Mouse (Mus musculus) midbrain, embryonic 14.5 days (tissue): ENCODE results near the gene Zic2. TPM values are rescaled to one million over a fixed set of nuclear protein-coding genes. Genes with fewer than 3 reads are reported as not detected.
"Not testable (repeated sequence)": the region's sequence is repeated elsewhere in the genome, so short reads cannot be mapped to it uniquely, and the experiment has no call there.

Experiments used
- ATAC-seq: fragments of 200-750 bp; cut with Nextera tagmentation; 2 replicates; pipeline ENCODE4 v1.8.0; 2017; ENCODE audit warnings: moderate number of reproducible peaks, moderate library complexity; ENCODE audit not compliant: low FRiP score, low TSS enrichment
- DNase-seq: peaks from one replicate; pipeline ENCODE4 v3.0.0-alpha.2; 2015
- H3K27ac ChIP-seq: fragments of 300-500 bp; sonication (generic); replicated peaks from 2 replicates; pipeline ENCODE4 v1.5.1; 2014; ENCODE audit warnings: mild to moderate bottlenecking, low read depth, low read length, moderate library complexity
- H3K27me3 ChIP-seq: fragments of 300-500 bp; sonication (generic); 2 replicates; pipeline ENCODE4 v1.6.1; 2014; ENCODE audit warnings: low read length, control low read depth, mixed read lengths; ENCODE audit not compliant: control insufficient read depth, insufficient read depth
- H3K36me3 ChIP-seq: fragments of 300-500 bp; sonication (generic); 2 replicates; pipeline ENCODE4 v1.6.1; 2014; ENCODE audit warnings: low read length, control low read depth; ENCODE audit not compliant: control insufficient read depth, insufficient read depth
- H3K4me1 ChIP-seq: fragments of 300-500 bp; sonication (generic); 2 replicates; pipeline ENCODE4 v1.6.1; 2014; ENCODE audit warnings: mild to moderate bottlenecking, antibody characterized with exemption, low read length, control low read depth; ENCODE audit not compliant: control insufficient read depth, insufficient read depth
- H3K4me2 ChIP-seq: fragments of 300-500 bp; sonication (generic); 2 replicates; pipeline ENCODE4 v1.6.1; 2014; ENCODE audit warnings: mild to moderate bottlenecking, low read length, moderate library complexity
- H3K4me3 ChIP-seq: fragments of 300-500 bp; sonication (generic); replicated peaks from 2 replicates; pipeline ENCODE4 v1.5.1; 2014; ENCODE audit warnings: low read depth, low read length
- H3K9ac ChIP-seq: fragments of 300-500 bp; sonication (generic); replicated peaks from 2 replicates; pipeline ENCODE4 v1.6.1; 2014; ENCODE audit warnings: mild to moderate bottlenecking, low read length, moderate library complexity
- H3K9me3 ChIP-seq: fragments of 300-500 bp; sonication (generic); 2 replicates; pipeline ENCODE4 v1.6.1; 2016; ENCODE audit warnings: low read length, control low read depth, mixed read lengths; ENCODE audit not compliant: control insufficient read depth
- WGBS: fragments of 180-500 bp; shearing (Covaris S2); extraction: QIAGEN DNeasy Blood & Tissue Kit; methylation state at CpG from one replicate; pipeline ENCODE4 v1.1.7; 2014; 5-methylcytosine and 5-hydroxymethylcytosine counted together
- polyA plus RNA-seq: library from polyadenylated mRNA; unstranded; fragments of >200 nt; fragmentation: Nextera tagmentation; extraction: Ambion mirVana; gene quantifications from 2 replicates; pipeline ENCODE4 v1.2.1, GENCODE M21; 2014

Zic2 gene
- polyA plus RNA-seq, 1 experiment from 2014 or later = 10.3 TPM

DNA sequence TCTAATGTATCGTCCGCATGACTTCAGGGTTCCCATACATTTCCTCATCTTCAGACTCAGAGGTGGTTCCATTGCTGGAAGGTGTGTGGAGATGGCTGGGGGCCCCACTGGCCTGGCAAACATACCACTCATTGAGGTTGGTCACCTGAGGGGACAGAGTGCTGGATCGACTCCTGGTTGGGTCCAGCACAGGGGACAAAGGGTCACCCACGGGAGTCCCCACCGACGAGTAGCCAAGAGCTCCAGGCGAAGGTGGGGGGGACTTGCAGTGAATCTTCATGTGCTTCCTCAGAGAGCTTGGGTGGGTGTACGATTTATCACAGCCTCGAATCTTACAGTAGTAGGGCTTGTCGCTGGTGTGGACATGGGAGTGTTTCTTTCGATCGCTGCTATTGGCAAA lies 15.9 kb upstream of the Zic2 start:
- ATAC-seq = not testable (repeated sequence)
- peak overlapping the region; percentile 46; the same call in 1 of the 2 replicates for H3K4me2 ChIP-seq

DNA sequence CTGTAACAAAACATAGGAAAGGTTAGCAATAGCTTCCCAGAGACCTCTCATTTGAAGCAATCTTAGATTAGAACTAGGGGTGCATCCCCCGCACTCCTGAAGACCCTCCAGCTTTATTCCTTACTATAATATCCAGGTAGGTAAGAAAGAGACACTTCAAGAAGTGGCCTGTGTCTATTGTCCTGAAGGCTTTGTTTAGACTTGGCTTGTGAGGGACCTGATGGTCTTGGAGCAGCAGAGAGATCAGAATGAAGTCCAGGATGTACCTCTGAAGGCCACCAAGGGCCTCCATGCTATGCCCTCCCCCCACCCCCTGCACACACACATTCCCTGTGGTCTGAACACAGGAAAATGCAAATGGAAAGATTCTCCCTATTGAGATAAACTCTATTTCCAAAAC lies 15.5 kb upstream of the Zic2 start:
- DNase-seq = peak; percentile 6
- peak overlapping the region; percentile 46 for H3K27ac ChIP-seq
- peaks cover 53% of the 10 kb centered on the region for H3K27me3 ChIP-seq
- peak overlapping the region; percentile 46 for H3K4me2 ChIP-seq
- H3K4me1 ChIP-seq = peaks cover 8% of the 10 kb centered on the region; the same call in 1 of the 2 replicates
- peak overlapping the region; percentile 25; the same call in 1 of the 2 replicates for H3K4me3 ChIP-seq
- no peaks in the 10 kb centered on the region for H3K36me3 ChIP-seq
- H3K9ac ChIP-seq = peak overlapping the region; percentile 39; the same call in 1 of the 2 replicates
- WGBS = 72% methylated on average over 1 of the region's 1 CpGs
- no peaks in the 10 kb centered on the region for H3K9me3 ChIP-seq
- ATAC-seq = no peak

More for the DNA sequence above, 15.9 kb upstream of the Zic2 start:
- H3K27ac ChIP-seq, H3K4me3 ChIP-seq, H3K9ac ChIP-seq, DNase-seq, H3K36me3 ChIP-seq, H3K9me3 ChIP-seq, H3K4me1 ChIP-seq: not testable (repeated sequence)
- peaks cover 56% of the 10 kb centered on the region for H3K27me3 ChIP-seq
- WGBS = 62% methylated on average over 9 of the region's 12 CpGs

DNA sequence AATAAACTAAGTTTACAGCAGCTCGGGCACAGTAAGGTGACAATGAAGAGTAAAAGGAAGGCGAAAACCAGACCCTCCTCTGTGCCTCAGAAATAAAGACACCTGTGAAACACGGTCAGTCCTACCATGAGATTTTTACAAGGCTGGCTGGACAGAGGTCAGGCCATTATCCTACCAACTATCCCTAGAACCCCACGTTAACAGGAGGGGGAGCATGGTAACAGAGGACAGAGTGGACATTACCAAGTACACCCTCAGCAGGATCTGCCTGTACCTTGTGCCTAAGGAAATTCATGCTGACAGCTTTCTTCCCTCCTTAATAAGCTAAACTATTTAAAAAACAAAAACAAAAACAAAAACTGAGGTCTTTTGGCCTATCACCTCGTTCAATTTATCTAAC lies 15.0 kb upstream of the Zic2 start:
- Histone ChIP-seq H3K27ac (peak overlapping the region; percentile 46), H3K9ac (peak overlapping the region; percentile 39; the same call in 1 of the 2 replicates), H3K4me1 (peaks cover 9% of the 10 kb centered on the region; the same call in 1 of the 2 replicates), H3K27me3 (peaks cover 53% of the 10 kb centered on the region), H3K4me3 (peak overlapping the region; percentile 25), H3K9me3 (no peaks in the 10 kb centered on the region), H3K4me2 (peak overlapping the region; percentile 46), H3K36me3 (no peaks in the 10 kb centered on the region)
- no peak for ATAC-seq
- 48% methylated on average over 5 of the region's 5 CpGs for WGBS
- DNase-seq = no peak

DNA sequence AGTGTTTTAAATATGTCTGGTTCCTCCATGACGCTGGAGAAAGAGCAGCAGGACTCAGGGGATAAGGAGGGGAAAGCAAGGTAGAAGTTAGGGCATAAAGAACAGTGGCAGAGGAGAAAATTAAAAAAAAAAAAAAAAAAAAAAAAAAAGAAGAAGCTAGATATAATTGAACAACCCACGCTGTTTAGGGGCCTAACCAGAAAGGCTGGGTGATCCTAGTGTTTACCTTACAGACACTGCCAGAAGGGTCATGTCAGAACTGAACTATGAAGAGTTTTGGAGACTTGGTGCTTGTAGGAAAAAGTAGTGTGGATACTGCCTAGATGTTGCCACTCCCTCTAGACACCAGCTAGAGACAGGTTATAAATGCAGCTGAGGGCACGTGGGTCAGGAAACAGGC lies 13.7 kb upstream of the Zic2 start:
- Histone ChIP-seq H3K27ac (peak overlapping the region; percentile 89; the same call in 1 of the 2 replicates), H3K9me3 (no peaks in the 10 kb centered on the region), H3K4me1 (peaks cover 9% of the 10 kb centered on the region; the same call in 1 of the 2 replicates), H3K36me3 (no peaks in the 10 kb centered on the region), H3K9ac (peak overlapping the region; percentile 77), H3K4me3 (peak overlapping the region; percentile 50), H3K4me2 (peak overlapping the region; percentile 67), H3K27me3 (peaks cover 53% of the 10 kb centered on the region)
- ATAC-seq (no peak), DNase-seq (no peak)
- 21% methylated on average over 3 of the region's 3 CpGs for WGBS

DNA sequence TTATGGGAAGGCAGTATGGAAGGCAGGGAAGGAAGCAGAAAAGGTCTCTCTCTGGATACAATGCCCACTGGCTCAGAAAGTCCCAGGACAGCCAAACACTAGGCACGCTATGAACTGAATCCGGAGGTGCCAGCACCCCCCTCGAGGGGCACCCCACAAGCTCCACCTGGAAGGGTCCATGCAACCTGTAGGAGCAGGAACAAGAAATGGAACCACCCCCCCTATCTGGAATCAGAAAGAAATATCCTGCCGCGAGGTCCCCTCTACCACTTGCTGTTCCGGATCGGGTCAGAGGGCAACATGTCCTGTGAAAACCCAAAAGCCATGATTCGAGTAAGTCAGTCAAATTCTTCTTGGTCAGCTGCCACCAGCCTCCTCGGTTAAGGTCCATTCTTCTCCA lies 13.3 kb upstream of the Zic2 start:
- H3K27me3 ChIP-seq = peaks cover 57% of the 10 kb centered on the region
- no peak for ATAC-seq
- WGBS = 8% methylated on average over 9 of the region's 9 CpGs
- H3K9me3 ChIP-seq = no peaks in the 10 kb centered on the region
- peak overlapping the region; percentile 50 for H3K4me3 ChIP-seq
- peak overlapping the region; percentile 89 for H3K27ac ChIP-seq
- peak overlapping the region; percentile 67 for H3K4me2 ChIP-seq
- H3K36me3 ChIP-seq = no peaks in the 10 kb centered on the region
- H3K4me1 ChIP-seq = peaks cover 9% of the 10 kb centered on the region; the same call in 1 of the 2 replicates
- peak; percentile 19 for DNase-seq
- H3K9ac ChIP-seq = peak overlapping the region; percentile 77

DNA sequence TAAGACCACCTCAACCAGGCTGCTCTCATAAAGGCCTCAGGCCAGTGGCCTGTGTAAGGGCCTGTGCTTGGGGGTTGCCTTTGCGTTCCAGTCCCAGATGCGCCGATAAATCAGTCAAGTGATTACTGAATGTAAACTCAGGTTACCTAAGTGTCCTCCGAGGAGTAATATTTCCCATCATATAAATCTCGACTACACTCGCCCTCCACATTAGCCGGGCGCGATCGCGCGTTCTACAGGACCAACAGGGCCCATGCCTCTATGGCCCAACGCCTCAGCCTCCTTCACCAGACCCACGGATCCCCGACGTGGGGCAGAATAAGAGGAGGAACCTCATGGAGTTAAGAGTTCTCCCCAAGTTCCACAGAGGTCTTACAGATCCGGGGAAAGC lies 12.6 kb upstream of the Zic2 start:
- no peak for ATAC-seq
- no peaks in the 10 kb centered on the region for H3K9me3 ChIP-seq
- H3K4me3 ChIP-seq = peak overlapping the region; percentile 50
- H3K4me1 ChIP-seq = peaks cover 9% of the 10 kb centered on the region; the same call in 1 of the 2 replicates
- peak overlapping the region; percentile 67 for H3K4me2 ChIP-seq
- 4% methylated on average over 17 of the region's 17 CpGs for WGBS
- peak overlapping the region; percentile 89 for H3K27ac ChIP-seq
- peak; percentile 29 for DNase-seq
- no peaks in the 10 kb centered on the region for H3K36me3 ChIP-seq
- H3K9ac ChIP-seq = peak overlapping the region; percentile 77
- H3K27me3 ChIP-seq = peaks cover 63% of the 10 kb centered on the region

DNA sequence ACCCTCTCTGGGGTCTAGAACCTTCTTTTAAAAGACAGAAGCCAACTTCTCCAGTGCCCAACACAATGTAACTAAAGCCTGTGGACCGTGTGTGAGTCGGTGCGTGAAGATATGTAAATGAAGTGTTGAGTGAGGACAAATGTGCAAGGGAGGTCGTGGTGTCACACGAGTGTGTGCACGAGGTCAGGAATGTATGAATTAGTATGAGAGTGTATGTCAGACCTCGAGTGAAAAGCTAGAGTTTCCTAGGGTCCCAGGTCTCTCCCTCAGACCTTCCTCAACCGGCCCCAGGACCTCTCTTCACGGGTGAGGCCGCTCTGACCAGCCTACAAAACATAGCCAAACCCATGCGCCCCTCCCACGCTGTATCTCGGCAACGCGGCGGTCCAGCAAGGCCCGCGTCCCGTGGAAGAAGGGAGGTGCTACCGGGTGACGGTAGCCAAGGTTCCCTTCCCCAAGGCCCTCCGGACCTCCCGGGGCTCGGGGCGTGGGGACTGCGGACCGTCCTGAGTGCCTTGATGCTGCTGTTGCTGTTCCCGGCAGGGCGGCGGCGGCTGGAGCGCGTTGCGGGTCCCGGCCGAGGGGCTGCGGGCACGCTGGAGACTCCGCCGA lies 12.0 kb upstream of the Zic2 start:
- peak overlapping the region; percentile 77 for H3K9ac ChIP-seq
- H3K4me1 ChIP-seq = peaks cover 9% of the 10 kb centered on the region; the same call in 1 of the 2 replicates
- under 1% methylated on average over 40 of the region's 40 CpGs for WGBS
- no peaks in the 10 kb centered on the region for H3K9me3 ChIP-seq
- peak overlapping the region; percentile 67 for H3K4me2 ChIP-seq
- peak overlapping the region; percentile 50 for H3K4me3 ChIP-seq
- DNase-seq (peak; percentile 44), ATAC-seq (no peak)
- H3K27ac ChIP-seq = peak overlapping the region; percentile 89
- no peaks in the 10 kb centered on the region for H3K36me3 ChIP-seq
- peaks cover 67% of the 10 kb centered on the region for H3K27me3 ChIP-seq

DNA sequence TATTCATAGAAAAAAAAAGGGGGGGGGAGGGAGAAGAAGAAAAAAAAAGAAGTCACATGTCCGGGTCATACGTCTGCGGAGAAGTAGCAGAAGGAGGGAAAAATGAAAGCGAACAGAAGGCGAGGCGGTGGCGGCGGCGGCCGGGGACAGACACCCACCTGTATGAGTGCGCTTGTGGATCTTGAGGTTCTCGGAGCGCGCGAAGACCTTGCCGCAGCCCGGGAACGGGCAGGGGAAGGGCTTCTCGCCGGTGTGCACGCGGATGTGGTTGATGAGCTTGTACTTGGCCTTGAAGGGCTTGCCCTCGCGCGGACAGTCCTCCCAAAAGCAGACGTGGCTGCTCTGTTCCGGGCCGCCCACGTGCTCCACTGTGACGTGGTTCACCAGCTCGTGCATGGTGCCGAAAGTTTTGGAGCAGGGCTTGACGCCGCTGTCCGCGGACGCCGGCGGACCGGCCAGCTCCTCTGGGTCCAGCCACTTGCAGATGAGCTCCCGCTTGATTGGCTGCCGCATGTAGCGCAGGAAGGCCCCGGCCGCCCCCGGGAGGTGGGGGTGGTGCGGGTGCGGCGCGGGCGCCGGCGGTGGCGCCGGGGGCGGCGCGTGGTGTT lies 11.4 kb upstream of the Zic2 start:
- WGBS = under 1% methylated on average over 49 of the region's 58 CpGs
- peaks cover 73% of the 10 kb centered on the region for H3K27me3 ChIP-seq

More for the DNA sequence above, 11.4 kb upstream of the Zic2 start:
- not testable (repeated sequence) for H3K9me3 ChIP-seq, H3K36me3 ChIP-seq, H3K4me1 ChIP-seq
- peak; percentile 14 for ATAC-seq
- DNase-seq = peak; percentile 45
- H3K9ac ChIP-seq = peak overlapping the region; percentile 77
- H3K4me2 ChIP-seq = peak overlapping the region; percentile 67
- H3K27ac ChIP-seq = peak overlapping the region; percentile 89
- H3K4me3 ChIP-seq = peak overlapping the region; percentile 50
